Mouse (Mus musculus): ENCODE measurements around the gene Gimap4.

DNA sequence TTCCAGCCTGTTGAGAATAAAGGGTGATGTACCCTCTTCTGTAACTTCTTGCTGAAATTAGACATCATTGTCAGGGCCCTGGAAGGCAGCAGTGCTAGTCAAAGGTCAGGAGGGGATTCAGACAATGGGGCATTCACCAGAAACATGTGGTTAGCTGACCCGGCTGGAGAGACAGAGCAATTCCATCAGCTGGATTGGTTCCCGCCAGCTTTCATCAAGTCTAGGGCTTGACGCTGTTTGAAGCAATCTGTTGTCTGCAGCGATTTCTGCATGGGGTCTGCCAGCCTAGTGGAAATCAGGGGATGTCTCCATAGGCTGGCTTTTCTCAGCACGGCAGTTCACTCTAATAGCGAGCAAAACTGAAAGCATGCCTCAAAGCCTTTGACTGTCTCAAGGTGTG, 47.8 kb upstream of the Gimap4 start:
- no peak for TF ChIP-seq CTCF (IDR thresholded peaks at IDR 0.05; ENCODE audit: borderline replicate concordance, control insufficient read depth, extremely low read depth, insufficient read depth, low read length, poor library complexity)
- no peak for TF ChIP-seq POLR2A (IDR thresholded peaks at IDR 0.05; ENCODE audit: control insufficient read depth, extremely low read depth, insufficient read depth, low read length, poor library complexity)

Measured in thymus, adult 2 months (tissue).